Mouse (Mus musculus): ENCODE measurements around the gene Gstm4.
"Not testable (repeated sequence)": the region's sequence is repeated elsewhere in the genome, so short reads cannot be mapped to it uniquely, and the experiment has no call there.

The Gstm4 gene

GRCm38 (mm10) chr3:108016468-108016867 lies 28.2 kb downstream of the Gstm4 start:
- not testable (repeated sequence) for DNase-seq (ENCODE audit: low spot score)

GRCm38 (mm10) chr3:108014974-108015346 lies 29.7 kb downstream of the Gstm4 start:
- DNase-seq (ENCODE audit: low spot score) = no peak

GRCm38 (mm10) chr3:108014098-108014973 lies 30.4 kb downstream of the Gstm4 start:
- DNase-seq (ENCODE audit: low spot score) = no peak

GRCm38 (mm10) chr3:108013331-108013871 lies 31.3 kb downstream of the Gstm4 start:
- peak; percentile 67 for DNase-seq (ENCODE audit: low spot score)

- no peak for DNase-seq (ENCODE audit: low spot score)
These were observed 33.1 kb downstream of the Gstm4 start for GRCm38 (mm10) chr3:108011558-108011957.

- no peak for DNase-seq (ENCODE audit: low spot score)
These were observed 34.4 kb downstream of the Gstm4 start for GRCm38 (mm10) chr3:108010286-108010685.

- no peak for DNase-seq (ENCODE audit: low spot score)
These were observed 42.7 kb downstream of the Gstm4 start for GRCm38 (mm10) chr3:108002021-108002420.

- DNase-seq (ENCODE audit: low spot score) = peak; percentile 69
These were observed 45.2 kb downstream of the Gstm4 start for GRCm38 (mm10) chr3:107999491-107999890.

GRCm38 (mm10) chr3:107998591-107998990 lies 46.1 kb downstream of the Gstm4 start:
- DNase-seq (ENCODE audit: low spot score) = peak; percentile 82

- no peak for DNase-seq (ENCODE audit: low spot score)
These were observed 48.1 kb downstream of the Gstm4 start for GRCm38 (mm10) chr3:107996576-107996975.

GRCm38 (mm10) chr3:107995974-107996373 lies 48.7 kb downstream of the Gstm4 start:
- not testable (repeated sequence) for DNase-seq (ENCODE audit: low spot score)
